Mouse (Mus musculus) NIH3T3 (cell line): ENCODE results near the gene Mgat5.

Experiments
- DNase-seq: peaks from one replicate; pipeline ENCODE4 v3.0.0-alpha.2; 2012; ENCODE audit warnings: low read depth

The Mgat5 gene

DNA sequence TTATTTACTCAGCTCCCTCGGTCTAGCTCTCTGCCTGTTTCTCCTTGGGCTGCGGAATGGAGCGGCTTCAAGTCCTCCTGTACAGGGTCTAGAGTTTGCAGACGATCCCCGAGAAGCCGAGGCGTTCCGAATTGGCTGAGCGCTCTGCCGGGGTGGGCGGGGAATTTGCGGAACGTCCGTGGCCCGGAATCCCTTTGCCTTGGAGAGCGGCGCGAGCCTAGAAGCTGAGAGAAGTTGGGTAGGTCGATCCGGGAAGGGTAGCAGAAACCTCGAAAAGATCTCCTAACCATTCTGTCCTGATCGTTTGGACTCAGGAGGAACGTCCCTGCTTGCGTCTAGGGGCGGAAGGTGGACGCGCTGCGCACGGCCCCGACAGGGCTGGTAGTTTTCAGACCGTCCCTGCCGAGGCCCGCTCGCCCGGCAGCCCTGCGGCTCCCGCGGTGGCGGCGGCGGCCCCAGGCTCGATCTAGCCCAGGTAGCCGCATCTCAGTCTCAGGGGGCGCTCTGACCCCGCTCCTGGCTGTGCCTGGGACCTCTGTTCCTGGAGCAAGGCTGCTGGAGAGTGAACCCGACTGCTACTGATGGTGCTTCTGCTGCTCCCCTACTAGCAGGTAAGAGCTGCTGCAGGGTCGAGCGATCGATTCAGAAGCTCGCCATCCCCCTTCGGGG is at the start of gene Mgat5:
Mgat5 (plus strand) TSS at position 199 of the 669 bp plus-strand sequence.
- peak; percentile 93 for DNase-seq

DNA sequence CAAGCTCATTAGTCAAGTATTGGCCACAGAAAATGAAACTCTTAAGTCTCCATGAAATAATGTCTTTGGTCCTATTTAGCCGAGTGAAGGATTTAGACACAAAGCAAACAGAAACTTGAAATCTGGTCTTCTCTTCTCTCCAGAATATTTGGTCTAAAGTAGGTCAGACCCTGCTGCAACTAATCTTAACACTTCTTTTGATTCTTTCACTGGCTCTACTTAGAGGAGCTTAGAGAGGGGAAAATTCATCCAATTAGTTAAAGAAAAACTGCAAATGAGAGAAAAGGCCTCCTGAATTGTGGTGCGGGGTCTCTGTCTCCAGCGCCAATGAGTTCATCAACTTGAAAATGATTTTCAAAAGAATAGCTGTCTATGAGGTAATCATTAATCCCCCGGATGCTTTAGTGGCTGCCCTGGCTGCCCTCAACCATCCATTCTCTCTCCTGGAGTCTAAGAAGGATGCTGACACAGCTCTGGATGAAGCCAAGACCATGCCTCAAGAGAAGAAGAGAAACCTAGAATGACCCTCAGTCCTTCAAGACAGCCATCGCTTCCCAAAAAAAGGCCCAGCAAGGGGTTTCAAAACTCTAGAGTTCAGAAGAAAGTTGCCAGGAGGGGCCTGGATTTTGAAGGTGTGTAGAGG is 44.6 kb upstream of the Mgat5 start:
- no peak for DNase-seq

DNA sequence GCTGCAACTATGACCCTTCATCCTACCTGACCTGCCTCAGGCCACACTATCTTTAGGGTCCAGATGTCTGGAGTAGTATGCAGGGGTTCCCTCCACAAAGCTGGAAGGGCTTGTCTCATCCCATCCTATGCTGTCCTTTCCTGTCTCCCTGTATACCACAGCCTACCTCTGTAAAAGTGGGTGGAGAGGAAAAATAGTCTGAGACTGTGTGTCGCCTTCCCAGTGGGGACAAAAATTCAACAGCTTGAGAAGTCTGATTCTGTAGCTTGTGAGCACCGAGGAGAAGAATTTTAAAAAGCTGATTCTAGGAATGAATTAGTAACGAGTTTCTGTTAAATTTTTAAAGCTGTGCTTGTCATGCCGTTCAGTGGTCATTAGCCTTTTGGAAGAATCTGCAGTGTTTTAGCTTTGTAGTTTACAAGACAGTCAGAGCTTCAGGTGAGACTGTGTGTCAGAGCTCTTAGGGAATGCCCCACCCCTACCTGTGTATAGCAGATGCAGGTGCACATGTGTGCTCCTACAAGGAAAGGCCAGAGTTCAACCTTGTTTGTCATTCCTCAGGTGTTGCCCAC is 40.1 kb upstream of the Mgat5 start:
- DNase-seq: no peak

DNA sequence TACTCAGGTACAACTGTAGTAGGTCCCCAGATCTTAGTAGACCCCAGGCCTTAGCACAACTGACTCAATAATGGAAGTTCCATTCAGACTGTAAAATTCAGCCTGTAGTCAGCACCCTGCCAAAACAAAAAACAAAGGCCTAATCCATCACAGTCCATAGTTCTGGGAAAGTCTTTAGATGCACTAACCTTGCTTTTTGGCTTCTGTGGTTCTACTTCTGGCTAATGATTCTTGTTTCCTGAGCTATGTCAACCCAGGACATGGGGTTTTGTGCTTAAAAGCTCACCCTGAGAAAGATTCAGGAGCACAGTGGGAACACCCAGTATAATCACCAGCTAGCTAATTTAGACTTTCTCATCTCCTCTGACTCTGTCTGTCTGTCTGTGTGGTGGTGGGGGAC is 38.3 kb upstream of the Mgat5 start:
- no peak for DNase-seq

DNA sequence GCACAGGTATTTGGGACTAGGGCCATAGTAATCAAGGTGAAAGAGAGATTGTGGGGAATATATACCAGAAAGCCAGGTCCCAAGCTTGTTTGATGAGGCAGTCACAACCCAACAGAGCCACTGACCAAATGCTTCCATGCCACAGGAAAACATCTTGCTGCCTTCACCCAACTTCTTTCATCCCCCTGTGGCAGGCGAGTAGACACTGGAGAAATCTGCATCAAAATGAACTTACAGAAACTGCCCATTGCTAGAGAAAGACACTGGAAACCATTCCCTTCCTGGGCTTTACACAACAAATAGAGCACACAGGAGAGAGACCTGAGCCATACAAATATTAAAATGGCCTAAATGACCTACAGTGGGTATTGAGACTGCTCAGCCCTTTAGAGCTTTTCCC is 37.2 kb upstream of the Mgat5 start:
- DNase-seq: no peak

DNA sequence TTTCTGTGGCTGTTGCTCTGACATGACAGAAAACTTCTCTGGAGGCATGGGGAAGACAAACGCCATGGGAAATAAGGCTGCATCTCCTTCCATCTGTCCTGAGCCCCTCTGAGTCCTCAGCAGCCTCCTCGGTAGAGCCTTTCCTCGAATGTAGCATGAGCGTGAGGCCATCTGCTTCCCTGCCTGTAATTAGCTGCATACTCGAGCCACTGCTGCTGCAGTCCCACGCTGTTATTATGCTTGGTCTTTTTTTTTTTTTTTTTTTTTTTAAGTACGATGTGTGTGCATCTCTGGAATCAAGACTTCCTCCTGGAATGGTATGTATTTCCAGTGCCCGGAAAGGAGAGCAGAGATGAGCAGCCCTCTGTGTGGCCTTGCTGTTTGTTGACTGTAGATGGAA is 36.6 kb upstream of the Mgat5 start:
- no peak for DNase-seq

DNA sequence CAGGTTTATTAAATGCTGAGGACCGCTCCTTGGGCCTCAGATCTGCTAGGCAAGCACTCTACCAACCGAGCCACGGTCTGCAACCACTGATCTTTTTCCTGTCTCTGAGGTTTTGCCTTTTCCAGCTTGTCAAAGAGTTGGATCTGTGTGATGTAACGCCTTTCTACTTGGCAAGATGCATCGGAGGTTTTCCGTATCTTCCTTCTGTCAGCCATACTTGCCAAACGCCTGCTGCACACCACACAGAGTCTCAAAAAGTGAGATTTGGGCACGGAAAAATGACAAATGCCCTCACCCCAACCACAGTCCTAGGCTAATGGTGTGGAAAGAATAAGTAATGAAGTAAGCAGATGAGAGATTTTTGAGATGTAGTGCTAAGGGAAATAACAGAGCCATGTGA is 35.3 kb upstream of the Mgat5 start:
- DNase-seq: no peak

DNA sequence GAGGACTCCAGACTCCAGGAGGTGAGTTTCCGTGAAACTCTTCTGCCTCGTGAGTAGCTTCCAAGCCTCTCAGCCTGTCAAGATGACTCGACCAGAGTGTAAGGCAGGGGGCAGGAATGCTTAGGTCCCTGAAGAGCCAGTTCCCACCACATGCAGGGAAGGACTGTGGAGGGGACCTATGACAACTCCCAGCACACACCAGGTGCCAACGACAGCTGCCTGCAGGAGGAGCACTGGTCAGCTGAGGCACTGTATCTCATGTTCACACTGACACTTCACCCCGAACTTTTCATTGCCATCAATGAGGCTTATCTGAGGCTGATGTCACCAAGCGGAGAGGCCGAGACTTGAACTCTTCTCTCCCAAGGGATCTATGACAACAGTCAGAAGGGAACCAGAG is 33.5 kb upstream of the Mgat5 start:
- no peak for DNase-seq

DNA sequence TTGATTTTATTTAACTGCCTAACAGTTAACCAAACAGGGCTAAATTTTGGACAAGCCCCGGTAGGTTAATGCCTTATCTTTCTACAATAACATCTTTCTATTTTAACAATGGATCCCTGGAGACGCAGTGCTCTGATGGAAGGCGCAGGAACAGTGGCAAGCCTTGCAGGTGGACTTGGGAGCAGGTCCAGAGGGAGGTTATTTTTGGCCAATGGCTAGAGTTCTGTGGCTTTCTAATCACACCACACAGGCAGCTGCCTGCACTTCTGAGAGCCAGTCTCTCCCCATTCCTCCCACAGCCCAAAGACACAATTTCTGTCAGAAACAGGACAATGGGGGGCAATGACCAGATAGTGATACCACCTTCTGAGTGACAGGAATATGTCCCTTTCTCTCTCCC is 31.4 kb upstream of the Mgat5 start:
- DNase-seq: no peak

DNA sequence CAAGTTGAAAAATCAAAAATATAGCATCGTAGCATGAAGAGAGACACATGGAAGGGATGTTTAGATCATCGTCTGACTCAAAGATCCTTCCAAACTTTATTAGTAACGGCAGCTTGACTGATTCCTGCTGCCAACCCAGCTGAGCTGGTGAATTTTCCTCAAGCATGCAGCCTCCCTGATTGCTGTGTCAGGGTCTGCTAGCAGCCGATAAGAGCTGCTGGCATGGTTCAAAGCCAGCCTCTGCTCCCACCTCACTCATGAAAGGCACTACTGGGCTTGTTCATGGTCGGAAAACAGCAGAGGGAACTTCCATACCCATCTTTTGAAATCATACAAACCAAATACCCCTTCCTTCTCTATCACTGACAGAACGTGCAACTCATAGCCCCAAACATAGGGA is 12.4 kb upstream of the Mgat5 start:
- no peak for DNase-seq

DNA sequence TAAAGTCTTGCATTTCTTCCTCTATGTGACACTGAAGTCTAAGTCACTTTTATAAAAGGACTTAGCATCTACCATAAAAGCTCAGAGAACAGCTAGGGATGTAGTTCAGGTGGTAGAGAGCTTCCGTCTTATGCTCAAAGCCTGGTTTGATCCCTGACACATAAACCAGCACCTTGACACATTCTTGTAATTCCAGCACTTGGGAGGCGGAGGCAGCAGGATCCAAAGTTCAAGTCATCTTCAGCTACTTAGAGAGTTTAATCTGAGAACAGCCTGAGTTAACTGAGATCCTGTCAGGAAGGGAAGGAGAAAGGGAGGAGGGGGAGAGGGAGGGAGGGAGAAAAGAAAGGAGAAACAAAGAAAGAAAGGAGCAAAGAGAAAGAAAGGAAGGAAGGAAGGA is 5.6 kb upstream of the Mgat5 start:
- no peak for DNase-seq

DNA sequence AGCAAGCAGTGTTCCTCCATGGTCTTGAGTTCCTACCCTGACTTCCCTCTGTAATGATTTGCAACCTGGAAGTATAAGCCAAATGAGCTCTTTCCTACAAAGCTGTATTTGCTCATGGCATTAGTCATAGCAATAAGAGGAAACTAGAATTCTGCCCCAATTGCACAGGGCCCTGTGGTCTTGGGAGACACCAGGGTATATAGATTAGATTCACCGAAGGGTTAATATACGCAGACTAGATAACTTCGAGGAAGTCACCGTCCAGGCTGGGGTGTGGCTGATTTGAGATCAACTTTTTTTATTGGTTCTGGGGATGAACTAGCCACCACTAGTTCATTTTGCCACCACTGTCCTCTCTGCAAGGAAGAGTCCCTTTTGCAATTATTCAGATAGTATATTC is 2.5 kb upstream of the Mgat5 start:
- no peak for DNase-seq

DNA sequence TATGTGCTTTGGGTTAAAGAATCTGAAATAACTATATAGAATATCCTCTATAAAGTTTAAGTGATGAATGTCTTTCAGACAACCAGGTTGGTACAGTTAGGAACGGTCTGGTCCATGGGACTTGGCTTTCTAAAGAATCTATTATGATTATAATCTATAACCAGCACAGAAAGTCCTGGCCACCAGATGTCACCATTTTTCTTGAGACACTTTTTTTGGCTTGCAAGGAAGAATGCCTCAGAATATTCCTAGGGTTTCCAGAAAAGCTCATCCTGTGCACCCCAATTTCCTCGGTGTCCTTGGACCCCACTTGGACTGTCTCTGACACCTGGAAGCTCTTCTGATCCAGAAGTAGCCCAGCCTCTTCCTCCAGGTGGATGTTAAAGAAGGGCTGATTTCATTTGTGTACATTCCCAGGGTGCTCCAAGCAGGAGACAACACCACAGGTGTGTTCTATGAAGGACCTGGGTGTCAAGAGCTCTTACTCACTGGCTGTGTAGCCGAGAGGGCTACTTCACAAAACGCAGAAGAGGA is 1.5 kb upstream of the Mgat5 start:
- DNase-seq: peak; percentile 76

DNA sequence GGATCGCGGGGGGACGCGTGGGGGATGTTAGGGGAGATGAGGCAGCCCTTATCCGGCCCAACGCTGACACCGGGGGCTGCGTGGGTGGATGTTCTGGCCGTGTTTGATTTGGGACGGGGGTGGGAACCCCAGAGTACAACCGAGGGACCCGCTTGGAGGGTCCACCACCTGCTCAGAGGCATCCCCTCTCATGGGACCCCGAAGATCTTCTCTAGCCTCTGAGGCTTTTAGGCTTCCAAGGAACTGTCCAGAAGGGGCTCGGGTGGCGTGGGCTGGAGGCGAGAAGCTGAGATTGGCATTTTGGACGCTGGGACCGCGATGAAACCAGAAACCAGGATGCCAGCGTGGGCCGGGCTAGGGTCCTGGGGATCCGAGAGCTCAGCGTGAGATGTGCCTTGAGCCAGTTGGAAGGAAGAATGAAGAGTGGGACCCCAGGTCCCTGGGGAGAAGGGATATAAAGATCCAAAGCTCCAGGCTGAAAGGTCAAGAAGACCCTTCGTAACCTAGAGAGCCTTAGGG is 745 bp downstream of the Mgat5 start:
- DNase-seq: peak; percentile 42

DNA sequence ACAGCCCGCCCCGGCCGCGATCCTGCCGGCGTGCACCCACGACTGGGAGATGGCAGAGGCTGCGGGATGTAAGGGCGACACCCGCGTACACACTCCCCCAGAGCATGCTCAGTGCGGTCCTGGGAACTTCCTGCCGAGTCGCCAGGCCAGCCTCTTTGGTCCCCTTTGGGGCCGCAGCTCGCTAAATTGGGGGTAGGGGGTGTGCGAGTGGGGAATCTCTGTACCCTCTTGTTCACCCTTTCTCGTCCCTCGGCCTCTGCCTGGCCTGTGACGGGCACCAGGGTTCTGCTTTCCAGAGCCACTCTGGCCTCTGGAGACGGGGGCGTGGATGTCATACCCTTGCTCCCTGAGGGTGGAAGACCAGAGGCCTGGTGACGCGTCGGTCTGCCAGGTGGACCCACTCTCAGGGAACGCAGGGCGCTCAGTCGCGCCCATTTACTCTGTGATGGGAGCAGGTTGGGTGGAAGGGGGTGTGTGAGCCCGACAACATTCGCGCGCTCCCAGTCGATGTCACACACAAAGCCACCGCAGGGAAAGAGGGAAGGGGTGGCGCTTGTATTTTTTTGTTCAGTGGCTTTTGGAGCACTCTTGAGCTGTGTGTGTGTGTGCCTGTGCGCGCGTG is 1.3 kb downstream of the Mgat5 start:
- DNase-seq: peak; percentile 34

DNA sequence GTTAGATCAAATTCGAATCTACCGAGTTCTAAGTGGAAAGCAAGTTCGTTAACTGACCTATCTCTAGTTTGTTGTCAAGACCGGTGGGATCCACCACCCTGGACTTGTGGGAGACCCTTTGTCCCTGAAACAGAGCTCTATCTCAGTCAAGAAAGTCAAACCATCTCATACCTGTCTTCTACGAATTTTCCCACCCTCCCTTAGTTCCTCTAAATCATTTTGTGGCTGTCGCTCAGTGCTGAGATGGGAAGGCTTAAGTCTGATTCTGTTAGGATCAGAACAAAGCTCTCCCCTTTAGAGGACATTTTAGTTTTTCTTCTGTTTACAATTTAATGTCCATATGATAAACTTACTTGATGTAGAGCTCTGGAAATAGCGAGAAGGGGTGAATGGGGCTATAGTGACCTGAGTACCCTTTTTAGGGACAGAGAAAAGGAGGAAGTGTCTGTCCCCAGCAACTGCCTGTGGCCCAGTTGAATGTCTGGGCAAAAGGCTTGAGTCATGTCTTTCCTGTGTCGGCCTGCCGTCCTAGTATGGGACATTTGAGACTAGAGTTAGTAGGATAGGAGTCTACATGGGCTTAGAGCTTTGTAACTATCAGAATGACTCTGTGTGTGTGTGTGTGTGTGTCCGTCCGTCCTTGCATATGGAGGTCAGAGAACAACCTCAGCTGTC is 2.2 kb downstream of the Mgat5 start:
- DNase-seq: no peak

DNA sequence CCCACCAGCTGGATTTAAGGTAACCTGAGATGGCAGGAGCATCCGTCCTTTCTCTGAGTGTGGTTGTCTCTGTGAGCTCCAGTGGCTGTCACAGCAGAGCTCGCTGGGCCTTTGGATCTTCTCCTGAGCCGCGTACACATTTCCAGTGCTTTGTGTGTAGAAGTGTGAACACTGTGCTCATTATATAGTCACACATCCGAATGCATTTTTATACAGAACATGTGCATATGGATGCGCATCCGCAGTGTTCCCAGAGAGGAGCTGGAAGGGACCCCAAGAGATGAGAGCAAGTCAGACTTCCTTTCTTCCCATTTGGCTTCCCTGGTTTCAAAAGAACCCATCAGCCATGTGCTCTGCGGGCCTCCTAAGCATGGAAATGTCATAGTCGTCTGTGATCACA is 3.4 kb downstream of the Mgat5 start:
- no peak for DNase-seq

DNA sequence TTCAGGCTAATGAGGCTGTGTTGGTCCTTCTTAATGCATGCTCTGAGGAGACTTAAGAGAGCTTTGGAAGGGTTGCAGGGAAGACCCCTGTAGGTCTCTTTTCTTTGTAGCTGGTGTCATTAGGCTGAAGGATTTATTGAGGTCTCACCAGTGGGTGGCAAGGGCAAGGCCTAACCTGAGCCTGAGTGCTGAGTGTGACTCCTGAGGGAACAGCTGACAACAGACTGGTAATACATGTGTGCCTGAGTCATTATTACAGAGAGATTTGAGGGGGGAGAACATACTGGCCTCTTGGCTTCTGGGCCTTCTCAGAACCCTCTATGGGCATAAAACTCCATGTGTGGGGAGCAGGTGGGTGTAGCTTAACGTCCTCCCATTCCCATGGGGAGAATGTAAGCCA is 8.0 kb downstream of the Mgat5 start:
- no peak for DNase-seq

DNA sequence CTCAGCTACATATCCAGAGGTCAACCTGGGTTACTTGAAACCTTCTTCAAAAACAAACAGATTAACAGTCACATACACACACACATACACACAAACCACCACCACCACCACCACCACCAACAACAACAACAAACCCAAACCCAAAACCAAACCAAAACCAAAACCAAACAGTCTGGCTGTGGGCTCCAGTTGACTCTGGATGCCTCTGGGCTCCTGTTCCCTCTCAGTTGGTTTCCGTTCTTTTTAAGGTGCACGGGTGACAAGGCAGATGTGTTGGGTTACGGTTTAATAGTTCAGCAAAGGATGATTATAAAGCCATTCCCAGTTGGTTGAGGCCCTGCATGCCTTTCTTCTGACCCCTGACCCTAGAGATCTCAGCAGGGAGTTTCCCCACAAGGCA is 8.6 kb downstream of the Mgat5 start:
- no peak for DNase-seq

DNA sequence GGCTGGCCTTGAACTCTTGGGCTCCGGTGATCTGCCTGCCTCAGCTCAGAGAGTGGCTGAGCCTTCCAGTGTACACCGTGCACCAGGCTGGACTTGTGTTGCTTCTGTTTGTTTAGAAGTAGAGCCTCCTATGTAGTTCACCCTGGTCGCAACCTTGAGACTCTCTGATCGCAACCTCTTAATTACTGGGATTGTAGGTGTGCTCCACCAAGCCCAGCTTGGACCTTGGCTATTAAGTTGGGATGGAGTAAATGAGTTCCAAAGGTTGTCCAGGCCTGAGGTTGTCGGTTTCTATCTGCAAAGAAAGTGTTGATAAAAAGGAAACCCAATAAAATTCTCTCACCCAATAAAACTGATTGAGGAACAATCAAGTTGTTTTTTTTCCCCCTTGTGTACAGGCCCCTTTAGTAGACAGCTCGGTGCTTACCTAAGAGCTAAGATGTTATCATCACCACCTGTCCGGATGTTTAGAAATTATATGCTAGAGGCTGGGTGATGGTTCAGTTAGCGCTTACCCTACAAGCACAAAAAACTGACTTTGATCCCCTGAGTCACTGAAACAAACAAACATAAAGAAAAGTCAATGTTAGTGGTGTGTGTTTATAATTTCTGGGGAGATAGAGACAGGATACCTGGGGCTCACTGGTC is 9.9 kb downstream of the Mgat5 start:
- DNase-seq: no peak

DNA sequence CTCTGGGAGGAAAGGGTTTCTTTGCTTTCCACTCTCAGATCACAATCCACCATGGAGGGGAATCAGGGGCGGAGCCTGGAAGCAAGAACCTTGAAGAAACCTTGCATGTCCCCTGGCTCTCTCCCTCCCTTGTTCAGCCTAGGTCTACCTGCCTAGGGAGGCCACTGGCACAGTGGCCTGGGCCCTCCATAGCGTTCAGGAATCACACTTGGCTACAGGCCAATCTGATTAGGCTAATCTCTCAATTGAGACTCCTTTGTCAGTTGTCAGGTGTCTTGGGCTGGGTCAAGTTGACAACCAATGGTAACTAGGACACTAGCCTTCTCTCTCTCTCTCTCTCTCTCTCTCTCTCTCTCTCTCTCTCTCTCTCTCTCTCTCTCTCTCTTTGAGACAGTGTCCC is 12.2 kb downstream of the Mgat5 start:
- DNase-seq: no peak

DNA sequence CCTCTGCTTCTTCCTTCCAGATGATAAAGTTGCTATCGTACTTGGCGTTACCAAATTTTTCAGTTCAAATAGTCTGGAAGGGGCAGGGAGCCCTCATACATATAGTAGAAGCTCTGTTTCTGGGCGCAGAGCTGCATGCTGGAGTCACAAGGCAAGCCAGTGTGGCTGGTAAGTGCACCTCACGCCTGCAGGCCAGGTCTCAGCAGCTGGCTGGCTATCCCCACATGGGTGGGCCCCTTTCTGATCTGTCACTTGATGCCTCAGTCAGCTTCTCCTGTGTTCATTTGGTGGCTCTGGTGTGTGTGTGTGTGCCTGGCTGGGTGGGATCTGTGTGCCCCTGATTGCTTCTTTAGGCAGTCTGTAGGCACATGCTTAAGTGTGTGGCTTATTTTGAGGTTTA is 12.8 kb downstream of the Mgat5 start:
- DNase-seq: no peak
